Mouse (Mus musculus): Measurements from ENCODE around the gene Tial1. TPM values are rescaled to one million over a fixed set of nuclear protein-coding genes. Genes with fewer than 3 reads are reported as not detected.

The Tial1 gene
- polyA plus RNA-seq, 1 experiment from 2014 or later, result 29.5 TPM

- Histone ChIP-seq H3K9ac (ENCODE audit: low read depth, low read length) (no peak overlapping the region), H3K4me2 (ENCODE audit: low read length) (no peak overlapping the region), H3K4me3 (ENCODE audit: low read depth, low read length) (no peak overlapping the region), H3K4me1 (ENCODE audit: control insufficient read depth, insufficient read depth, low read length) (no peaks in the 10 kb centered on the region), H3K9me3 (replicated peaks; ENCODE audit: control insufficient read depth, low read length, poor library complexity, severe bottlenecking) (no peaks in the 10 kb centered on the region), H3K27ac (ENCODE audit: low read length) (no peak overlapping the region), H3K36me3 (ENCODE audit: control insufficient read depth, insufficient read depth, low read length) (no peaks in the 10 kb centered on the region), H3K27me3 (ENCODE audit: control insufficient read depth, insufficient read depth, low read depth, low read length) (no peaks in the 10 kb centered on the region)
- no peak for ATAC-seq
- WGBS, result 87% methylated on average over 18 of the region's 18 CpGs
These were observed 69.2 kb downstream of the Tial1 start for GRCm38 (mm10) chr7:128392071-128392971.

- ATAC-seq, result no peak
- WGBS, result 52% methylated on average over 12 of the region's 12 CpGs
- no peaks in the 10 kb centered on the region for H3K27me3 ChIP-seq (ENCODE audit: control insufficient read depth, insufficient read depth, low read depth, low read length)
- no peaks in the 10 kb centered on the region for H3K4me1 ChIP-seq (ENCODE audit: control insufficient read depth, insufficient read depth, low read length)
- H3K4me3 ChIP-seq (ENCODE audit: low read depth, low read length), result no peak overlapping the region
- H3K9ac ChIP-seq (ENCODE audit: low read depth, low read length), result no peak overlapping the region
- no peaks in the 10 kb centered on the region for H3K36me3 ChIP-seq (ENCODE audit: control insufficient read depth, insufficient read depth, low read length)
- no peaks in the 10 kb centered on the region for H3K9me3 ChIP-seq (replicated peaks; ENCODE audit: control insufficient read depth, low read length, poor library complexity, severe bottlenecking)
- no peak overlapping the region for H3K27ac ChIP-seq (ENCODE audit: low read length)
- H3K4me2 ChIP-seq (ENCODE audit: low read length), result no peak overlapping the region
These were observed 70.1 kb downstream of the Tial1 start for GRCm38 (mm10) chr7:128391267-128392057.

Small RNAs within 50 kb of the gene (microRNA-seq; reads per million reads assigned to microRNA genes)
- gene Gm24365, result not detected

Other genes with a start within 250 kb of the Tial1 start
- 12.4 and 12.7 TPM in 2 replicates for gene Armc5, start 224.4 kb downstream of the Tial1 start, polyA plus RNA-seq (2015; fragmentation: Nextera tagmentation; extraction: Ambion mirVana)
- gene 9130023H24Rik, start 223.7 kb downstream of the Tial1 start, polyA plus RNA-seq (2015; fragmentation: Nextera tagmentation; extraction: Ambion mirVana), result 6.8 and 7.7 TPM in 2 replicates
- 22.0 and 23.3 TPM in 2 replicates for gene Tgfb1i1, start 214.9 kb downstream of the Tial1 start, polyA plus RNA-seq (2015; fragmentation: Nextera tagmentation; extraction: Ambion mirVana)
- gene Slc5a2, start 196.1 kb downstream of the Tial1 start, polyA plus RNA-seq (2015; fragmentation: Nextera tagmentation; extraction: Ambion mirVana), result not detected in 2 replicates
- 22.9 and 25.9 TPM in 2 replicates for gene BC017158, start 163.5 kb downstream of the Tial1 start, polyA plus RNA-seq (2015; fragmentation: Nextera tagmentation; extraction: Ambion mirVana)
- 58.4 and 68.6 TPM in 2 replicates for gene Rgs10, start 43.0 kb downstream of the Tial1 start, polyA plus RNA-seq (2015; fragmentation: Nextera tagmentation; extraction: Ambion mirVana)
- 1.9 and 2.8 TPM in 2 replicates for gene Bag3, start 61.9 kb upstream of the Tial1 start, polyA plus RNA-seq (2015; fragmentation: Nextera tagmentation; extraction: Ambion mirVana)
- gene Inpp5f, start 149.6 kb upstream of the Tial1 start, polyA plus RNA-seq (2015; fragmentation: Nextera tagmentation; extraction: Ambion mirVana), result 459 and 536 TPM in 2 replicates

All from midbrain, embryonic 16.5 days (tissue).